Mouse (Mus musculus) liver, adult 2 months (tissue): Measurements from ENCODE around the gene Gm17364.

Experiments
- CTCF ChIP-seq: fragments of 200-500 bp; IDR thresholded peaks from 2 replicates; pipeline ENCODE4 v1.5.1; 2011; ENCODE audit warnings: low read depth, low read length, control low read depth
- POLR2A ChIP-seq: fragments of 200-500 bp; IDR thresholded peaks from 2 replicates; pipeline ENCODE4 v1.6.1; 2011; ENCODE audit warnings: low read length, control low read depth; ENCODE audit not compliant: insufficient read depth; ENCODE audit errors: extremely low read depth

- no peak for TF ChIP-seq CTCF
- TF ChIP-seq POLR2A, result no peak
Measured at GRCm38 (mm10) chr13:41231389-41231983, 42.3 kb downstream of the Gm17364 start.
